Mouse (Mus musculus) retina, embryonic 14.5 days (tissue): ENCODE results near the gene Kif18b.

Experiments used
- DNase-seq: peaks from one replicate; pipeline ENCODE4 v3.0.0-alpha.2; 2015; ENCODE audit warnings: low spot score

The Kif18b gene

GRCm38 (mm10) chr11:102937529-102938182, 12.7 kb upstream of the Kif18b start:
- no peak for DNase-seq

- DNase-seq: no peak
These were observed 11.3 kb upstream of the Kif18b start for GRCm38 (mm10) chr11:102936272-102936671.

- no peak for DNase-seq
These were observed 5.7 kb upstream of the Kif18b start for GRCm38 (mm10) chr11:102930672-102931071.

- no peak for DNase-seq
These were observed 410 bp upstream of the Kif18b start for GRCm38 (mm10) chr11:102925351-102925717.

GRCm38 (mm10) chr11:102921491-102921890, 3.4 kb downstream of the Kif18b start:
- no peak for DNase-seq

GRCm38 (mm10) chr11:102918077-102918476, 6.8 kb downstream of the Kif18b start:
- no peak for DNase-seq

GRCm38 (mm10) chr11:102915380-102915779, 9.5 kb downstream of the Kif18b start:
- no peak for DNase-seq

- DNase-seq: no peak
These were observed 13.5 kb downstream of the Kif18b start for GRCm38 (mm10) chr11:102911376-102911775.

- no peak for DNase-seq
These were observed 21.3 kb downstream of the Kif18b start for GRCm38 (mm10) chr11:102903654-102904053.

GRCm38 (mm10) chr11:102902107-102902506, 22.8 kb downstream of the Kif18b start:
- DNase-seq: no peak

GRCm38 (mm10) chr11:102901199-102901598, 23.7 kb downstream of the Kif18b start:
- DNase-seq: no peak

GRCm38 (mm10) chr11:102900763-102901162, 24.2 kb downstream of the Kif18b start, which contains the start of gene Gfap:
Gfap (minus strand) TSS chr11:102900912.
- peak; percentile 96 for DNase-seq

GRCm38 (mm10) chr11:102898408-102898807, 26.5 kb downstream of the Kif18b start:
- DNase-seq: peak; percentile 26

- DNase-seq: no peak
These were observed 28.3 kb downstream of the Kif18b start for GRCm38 (mm10) chr11:102896641-102897040.

GRCm38 (mm10) chr11:102895779-102896178, 29.1 kb downstream of the Kif18b start:
- DNase-seq: no peak

- DNase-seq: no peak
These were observed 30.2 kb downstream of the Kif18b start for GRCm38 (mm10) chr11:102894716-102895115.

GRCm38 (mm10) chr11:102893015-102893651, 31.8 kb downstream of the Kif18b start:
- DNase-seq: peak; percentile 80

GRCm38 (mm10) chr11:102890096-102890495, 34.8 kb downstream of the Kif18b start:
- no peak for DNase-seq

GRCm38 (mm10) chr11:102888135-102888534, 36.8 kb downstream of the Kif18b start:
- no peak for DNase-seq

GRCm38 (mm10) chr11:102887433-102887832, 37.5 kb downstream of the Kif18b start:
- DNase-seq: no peak

- no peak for DNase-seq
These were observed 40.2 kb downstream of the Kif18b start, which contains the start of gene Fam187a for GRCm38 (mm10) chr11:102884616-102885219. Fam187a (plus strand) TSS chr11:102885169.

- no peak for DNase-seq
These were observed 43.4 kb downstream of the Kif18b start for GRCm38 (mm10) chr11:102881314-102882198.
